Mouse (Mus musculus) testis, adult 2 months (tissue): ENCODE measurements around the gene Vmn2r6.
"Not testable (repeated sequence)": the region's sequence is repeated elsewhere in the genome, so short reads cannot be mapped to it uniquely, and the experiment has no call there.

ENCODE experiments used
- CTCF ChIP-seq: fragments of 200-500 bp; IDR thresholded peaks from 2 replicates; pipeline ENCODE4 v1.5.1; 2012; ENCODE audit warnings: low read depth, mild to moderate bottlenecking, inconsistent platforms, low read length, moderate library complexity; ENCODE audit not compliant: control insufficient read depth, insufficient read depth, insufficient replicate concordance
- POLR2A ChIP-seq: fragments of 200-500 bp; IDR thresholded peaks from 2 replicates; pipeline ENCODE4 v1.6.1; 2012; ENCODE audit warnings: low read depth, mild to moderate bottlenecking, inconsistent platforms, low read length, moderate library complexity; ENCODE audit not compliant: control insufficient read depth

GRCm38 (mm10) chr3:64509742-64510141 is 55.9 kb downstream of the Vmn2r6 start, which contains the start of gene Vmn2r5:
- TF ChIP-seq POLR2A, CTCF: not testable (repeated sequence)
